Mouse (Mus musculus) macrophage (primary cell): ENCODE measurements around the gene Ctxn1. TPM values are rescaled to one million over a fixed set of nuclear protein-coding genes. Genes with fewer than 3 reads are reported as not detected.

Experiments used
- H3K27ac ChIP-seq: fragments of 350-480 bp; formaldehyde crosslinking; 2 replicates; pipeline ENCODE4 v1.9.0; 2021
- H3K36me3 ChIP-seq: fragments of 350-480 bp; formaldehyde crosslinking; 2 replicates; pipeline ENCODE4 v1.9.0; 2021; ENCODE audit errors: inconsistent target
- H3K4me3 ChIP-seq: fragments of 350-480 bp; formaldehyde crosslinking; 2 replicates; pipeline ENCODE4 v1.9.0; 2021; ENCODE audit errors: inconsistent target
- H3K79me2 ChIP-seq: fragments of 350-480 bp; formaldehyde crosslinking; 2 replicates; pipeline ENCODE4 v1.9.0; 2021; ENCODE audit errors: inconsistent target
- WGBS: methylation state at CpG from one replicate; pipeline ENCODE4 v1.1.7; 2026; ENCODE audit warnings: inconsistent platforms; ENCODE audit not compliant: missing documents; 5-methylcytosine and 5-hydroxymethylcytosine counted together
- polyA plus RNA-seq: library from polyadenylated mRNA; stranded (reverse); fragments of 250-400 nt; gene quantifications from 3 replicates; pipeline ENCODE4 v1.2.4, GENCODE M21; 2018; ENCODE audit warnings: inconsistent platforms

Gene Ctxn1
- polyA plus RNA-seq, 1 experiment from 2014 or later, result not detected

GRCm38 (mm10) chr8:4238434-4239192 lies 20.5 kb downstream of the Ctxn1 start, which contains the start of the genes Map2k7 and Gm49320:
Gene Map2k7, plus strand, starts transcription at chr8:4238740.
Gene Gm49320, plus strand, starts transcription at chr8:4238865.
- peak within 1 kb of the TSS; percentile 92 for H3K4me3 ChIP-seq
- peak within 1 kb of the TSS; percentile 87 for H3K27ac ChIP-seq
- H3K79me2 ChIP-seq, result peaks cover 41% of the 10 kb centered on the region
- 1% methylated on average over 67 of the region's 71 CpGs for WGBS
- peaks cover 13% of the 10 kb centered on the region for H3K36me3 ChIP-seq

- H3K4me3 ChIP-seq, result peak overlapping the region; percentile 56
- peaks cover 40% of the 10 kb centered on the region for H3K79me2 ChIP-seq
- WGBS, result 24% methylated on average over 15 of the region's 15 CpGs
- peak overlapping the region; percentile 87 for H3K27ac ChIP-seq
- peaks cover 6% of the 10 kb centered on the region; the same call in 1 of the 2 replicates for H3K36me3 ChIP-seq
These were observed 21.1 kb downstream of the Ctxn1 start for GRCm38 (mm10) chr8:4237814-4238433.

- 76% methylated on average over 10 of the region's 10 CpGs for WGBS
- no peaks in the 10 kb centered on the region for H3K36me3 ChIP-seq
- H3K79me2 ChIP-seq, result no peaks in the 10 kb centered on the region
- H3K4me3 ChIP-seq, result no peak overlapping the region
- H3K27ac ChIP-seq, result no peak overlapping the region
These were observed 28.3 kb downstream of the Ctxn1 start for GRCm38 (mm10) chr8:4230612-4231351.

- Histone ChIP-seq H3K79me2 (no peaks in the 10 kb centered on the region), H3K36me3 (no peaks in the 10 kb centered on the region), H3K4me3 (no peak overlapping the region), H3K27ac (no peak overlapping the region)
- WGBS, result 87% methylated on average over 5 of the region's 5 CpGs
These were observed 29.3 kb downstream of the Ctxn1 start for GRCm38 (mm10) chr8:4229784-4230183.

GRCm38 (mm10) chr8:4227919-4228318 lies 31.2 kb downstream of the Ctxn1 start:
- Histone ChIP-seq H3K79me2 (no peaks in the 10 kb centered on the region), H3K4me3 (no peak overlapping the region), H3K27ac (no peak overlapping the region), H3K36me3 (no peaks in the 10 kb centered on the region)
- 96% methylated on average over 4 of the region's 4 CpGs for WGBS

GRCm38 (mm10) chr8:4226739-4227347 lies 32.2 kb downstream of the Ctxn1 start, which contains the start of gene Lrrc8e:
Gene Lrrc8e, plus strand, starts transcription at chr8:4226827.
- Histone ChIP-seq H3K27ac (no peak within 1 kb of the TSS), H3K79me2 (no peaks in the 10 kb centered on the region), H3K36me3 (no peaks in the 10 kb centered on the region), H3K4me3 (no peak within 1 kb of the TSS)
- 26% methylated on average over 20 of the region's 33 CpGs for WGBS

- Histone ChIP-seq H3K36me3 (no peaks in the 10 kb centered on the region), H3K79me2 (no peaks in the 10 kb centered on the region), H3K27ac (no peak overlapping the region), H3K4me3 (no peak overlapping the region)
- WGBS, result 46% methylated on average over 4 of the region's 4 CpGs
These were observed 32.8 kb downstream of the Ctxn1 start for GRCm38 (mm10) chr8:4226323-4226722.

GRCm38 (mm10) chr8:4222059-4222458 lies 37.0 kb downstream of the Ctxn1 start:
- no peaks in the 10 kb centered on the region for H3K79me2 ChIP-seq
- H3K27ac ChIP-seq, result no peak overlapping the region
- no peak overlapping the region for H3K4me3 ChIP-seq
- no peaks in the 10 kb centered on the region for H3K36me3 ChIP-seq

- H3K36me3 ChIP-seq, result no peaks in the 10 kb centered on the region
- H3K4me3 ChIP-seq, result no peak overlapping the region
- 89% methylated on average over 3 of the region's 3 CpGs for WGBS
- H3K79me2 ChIP-seq, result no peaks in the 10 kb centered on the region
- H3K27ac ChIP-seq, result no peak overlapping the region
These were observed 39.5 kb downstream of the Ctxn1 start for GRCm38 (mm10) chr8:4219617-4220016.

- 8% methylated on average over 44 of the region's 44 CpGs for WGBS
- Histone ChIP-seq H3K79me2 (no peaks in the 10 kb centered on the region), H3K36me3 (no peaks in the 10 kb centered on the region), H3K27ac (no peak within 1 kb of the TSS), H3K4me3 (no peak within 1 kb of the TSS)
These were observed 42.1 kb downstream of the Ctxn1 start, which contains the start of gene Prr36 for GRCm38 (mm10) chr8:4216791-4217621. Gene Prr36, minus strand, starts transcription at chr8:4217459.

- no peak overlapping the region for H3K4me3 ChIP-seq
- no peaks in the 10 kb centered on the region for H3K36me3 ChIP-seq
- 37% methylated on average over 18 of the region's 18 CpGs for WGBS
- H3K27ac ChIP-seq, result no peak overlapping the region
- H3K79me2 ChIP-seq, result no peaks in the 10 kb centered on the region
These were observed 42.8 kb downstream of the Ctxn1 start for GRCm38 (mm10) chr8:4216296-4216695.

GRCm38 (mm10) chr8:4214006-4214980 lies 44.8 kb downstream of the Ctxn1 start:
- no peaks in the 10 kb centered on the region for H3K36me3 ChIP-seq
- WGBS, result 4% methylated on average over 33 of the region's 33 CpGs
- H3K27ac ChIP-seq, result no peak overlapping the region
- peak overlapping the region; percentile 26 for H3K4me3 ChIP-seq
- no peaks in the 10 kb centered on the region for H3K79me2 ChIP-seq
